Mouse (Mus musculus): ENCODE results near the gene Zfp597.

Zfp597 gene

DNA sequence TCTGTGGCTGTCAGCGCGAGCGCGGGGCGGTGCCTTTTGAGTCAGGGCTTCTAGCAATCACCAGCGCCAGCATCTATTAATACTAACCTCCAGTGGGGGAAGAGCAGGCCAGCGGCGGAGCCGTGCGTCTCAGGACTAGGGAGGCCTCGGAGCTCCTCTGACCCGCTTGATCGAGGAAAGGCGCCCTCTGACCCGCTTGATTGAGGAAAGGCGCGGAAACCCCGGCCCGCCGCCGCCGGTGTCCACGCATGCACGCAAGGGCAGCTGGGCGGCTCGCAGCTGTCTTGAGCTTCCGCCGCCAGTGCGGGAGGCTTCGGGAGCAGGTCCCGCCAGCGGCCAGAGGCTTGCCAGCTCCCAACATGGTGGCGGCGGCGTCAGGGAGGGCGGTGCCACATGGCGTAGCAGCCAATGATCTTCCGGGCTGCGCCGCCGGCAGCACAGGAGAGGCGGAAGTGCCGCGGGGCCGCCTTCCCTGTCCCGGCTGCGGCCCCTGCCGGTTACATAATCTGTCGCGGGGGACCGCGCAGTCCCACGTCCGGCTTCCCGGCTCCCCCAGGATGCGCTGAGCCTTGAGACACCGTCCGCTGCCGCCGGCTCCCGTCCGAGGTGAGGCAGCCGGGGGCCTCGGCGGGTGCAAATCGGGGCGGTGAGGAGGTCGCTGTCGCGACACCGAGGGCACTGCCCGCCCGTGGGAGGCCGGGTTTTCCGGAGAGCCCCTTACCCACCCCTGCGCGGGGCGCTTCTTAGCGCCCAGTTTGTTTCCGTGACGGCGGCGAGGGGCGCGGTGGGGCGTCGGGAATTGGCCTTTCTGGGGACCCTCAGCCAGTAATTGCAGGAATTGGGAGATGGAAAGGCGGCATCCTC lies at the start of gene Zfp597, which contains the start of gene Gm20695:
TSS of gene Zfp597 (minus strand) at position 361 of the 864 bp plus-strand sequence.
TSS of gene Gm20695 (plus strand) at position 448 of the 864 bp plus-strand sequence.
- DNase-seq (ENCODE audit: low spot score), result peak; percentile 86

DNA sequence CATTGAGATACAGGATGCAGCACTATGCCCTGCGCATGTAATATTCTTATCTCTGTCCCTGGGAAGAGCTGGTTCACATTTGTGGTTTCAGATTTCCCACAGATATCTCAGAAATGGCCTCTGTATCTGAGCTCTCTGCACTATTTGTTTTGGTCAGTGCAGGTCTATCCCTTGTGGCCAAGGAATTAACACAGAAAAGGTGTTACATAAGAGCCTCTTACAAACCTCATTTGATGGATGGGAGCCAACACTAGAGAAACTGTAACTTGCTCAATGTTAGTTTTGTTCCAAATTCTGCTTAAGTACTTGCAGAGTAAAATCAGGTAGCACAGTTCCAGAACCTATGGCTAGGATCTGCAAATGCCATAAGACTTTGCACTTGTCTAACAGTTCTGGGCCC lies 49.7 kb upstream of the Zfp597 start:
- no peak for DNase-seq (ENCODE audit: low spot score)

- DNase-seq (ENCODE audit: low spot score), result no peak
These were observed 49.2 kb upstream of the Zfp597 start for GRCm38 (mm10) chr16:3933536-3933935.

DNA sequence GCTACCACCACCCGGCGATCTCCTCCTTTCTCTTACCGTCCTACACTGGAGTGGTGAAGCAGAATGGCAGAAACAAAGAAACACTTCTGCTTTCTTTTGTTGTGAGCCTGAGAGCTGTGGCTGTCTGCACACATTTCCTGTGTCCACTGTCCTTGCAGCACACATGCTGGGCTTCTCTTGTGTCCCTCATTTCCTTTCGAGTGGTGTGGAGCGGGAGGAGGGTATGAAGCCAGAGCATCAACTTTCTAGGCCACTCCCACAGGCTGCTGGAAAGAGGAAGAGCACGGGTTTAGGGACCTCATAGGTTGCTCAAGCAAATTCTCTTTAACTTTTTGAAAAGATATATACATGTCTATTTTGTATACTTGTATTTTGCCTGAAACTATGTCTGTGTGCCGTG lies 44.8 kb upstream of the Zfp597 start:
- DNase-seq (ENCODE audit: low spot score), result no peak

DNA sequence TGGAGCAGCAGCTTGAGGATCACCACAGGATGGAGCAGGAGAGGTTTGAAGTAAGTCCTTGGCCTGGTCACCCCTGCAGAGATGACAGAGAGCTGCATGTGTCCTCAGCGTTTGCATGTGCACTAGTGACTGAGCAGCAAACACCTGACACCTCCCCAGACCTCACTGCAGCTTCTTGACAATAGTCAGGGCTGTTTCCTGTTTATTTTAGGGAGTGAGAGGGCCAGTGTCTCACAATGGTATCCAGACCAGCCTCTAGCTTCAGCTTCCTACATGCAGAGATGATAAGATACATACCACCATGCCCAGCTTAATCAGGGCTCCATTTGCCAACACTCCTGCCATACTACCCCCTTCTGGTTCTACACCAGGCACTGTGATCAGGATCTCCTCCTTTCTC lies 44.2 kb upstream of the Zfp597 start:
- no peak for DNase-seq (ENCODE audit: low spot score)

DNA sequence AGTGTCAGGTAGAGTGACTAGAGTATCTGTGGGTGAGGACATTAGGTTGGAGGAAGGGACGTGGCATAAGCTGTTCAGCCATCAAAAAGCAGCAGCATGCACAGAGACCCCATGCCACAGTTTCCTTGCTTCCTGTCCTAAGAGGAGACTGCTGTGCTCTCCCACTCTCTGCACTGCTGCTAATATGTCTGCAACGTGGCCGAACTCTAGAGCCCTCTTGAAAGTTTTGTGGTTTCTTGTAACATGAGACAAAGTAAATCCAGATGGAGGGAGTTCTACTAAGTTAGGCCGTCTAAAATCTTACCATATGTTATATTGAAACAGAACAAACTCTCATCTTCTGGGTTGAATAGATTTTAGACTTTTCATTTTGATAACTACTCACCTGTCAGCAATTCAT lies 39.6 kb upstream of the Zfp597 start:
- DNase-seq (ENCODE audit: low spot score), result no peak

- no peak for DNase-seq (ENCODE audit: low spot score)
These were observed 39.2 kb upstream of the Zfp597 start for GRCm38 (mm10) chr16:3923515-3923914.

- DNase-seq (ENCODE audit: low spot score), result no peak
These were observed 36.4 kb upstream of the Zfp597 start for GRCm38 (mm10) chr16:3920756-3921155.

GRCm38 (mm10) chr16:3909118-3909517 lies 24.8 kb upstream of the Zfp597 start:
- DNase-seq (ENCODE audit: low spot score), result no peak

- peak; percentile 83 for DNase-seq (ENCODE audit: low spot score)
These were observed 24.3 kb upstream of the Zfp597 start, which contains the start of the genes 1700037C18Rik and Cluap1 for GRCm38 (mm10) chr16:3908537-3909111. TSS of gene 1700037C18Rik (minus strand) at chr16:3908689. TSS of gene Cluap1 (plus strand) at chr16:3908801.

- no peak for DNase-seq (ENCODE audit: low spot score)
These were observed 23.1 kb upstream of the Zfp597 start for GRCm38 (mm10) chr16:3907471-3907870.

GRCm38 (mm10) chr16:3896553-3896952 lies 12.2 kb upstream of the Zfp597 start:
- DNase-seq (ENCODE audit: low spot score), result no peak

DNA sequence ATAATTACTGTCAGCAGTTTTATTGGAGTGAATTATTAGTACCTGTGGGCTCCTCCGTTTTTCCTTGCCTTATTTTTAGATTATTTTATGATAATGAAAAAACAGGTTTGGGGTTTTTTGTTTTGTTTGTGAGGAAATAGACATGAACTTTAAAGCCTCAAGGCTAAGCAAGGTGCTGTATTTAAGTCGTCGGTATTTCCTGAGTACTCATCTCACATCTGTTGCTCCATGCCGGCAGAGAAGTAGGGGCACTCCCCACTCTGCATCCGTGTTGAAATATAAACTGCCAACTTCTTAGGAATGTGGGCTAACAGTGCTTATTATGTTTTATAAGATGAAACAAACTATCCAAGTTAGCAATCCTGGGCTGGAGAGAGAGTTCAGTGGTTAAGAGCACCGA lies 11.7 kb upstream of the Zfp597 start:
- DNase-seq (ENCODE audit: low spot score), result no peak

GRCm38 (mm10) chr16:3895173-3895792 lies 10.9 kb upstream of the Zfp597 start:
- DNase-seq (ENCODE audit: low spot score), result no peak

GRCm38 (mm10) chr16:3893739-3894138 lies 9.4 kb upstream of the Zfp597 start:
- DNase-seq (ENCODE audit: low spot score), result no peak

DNA sequence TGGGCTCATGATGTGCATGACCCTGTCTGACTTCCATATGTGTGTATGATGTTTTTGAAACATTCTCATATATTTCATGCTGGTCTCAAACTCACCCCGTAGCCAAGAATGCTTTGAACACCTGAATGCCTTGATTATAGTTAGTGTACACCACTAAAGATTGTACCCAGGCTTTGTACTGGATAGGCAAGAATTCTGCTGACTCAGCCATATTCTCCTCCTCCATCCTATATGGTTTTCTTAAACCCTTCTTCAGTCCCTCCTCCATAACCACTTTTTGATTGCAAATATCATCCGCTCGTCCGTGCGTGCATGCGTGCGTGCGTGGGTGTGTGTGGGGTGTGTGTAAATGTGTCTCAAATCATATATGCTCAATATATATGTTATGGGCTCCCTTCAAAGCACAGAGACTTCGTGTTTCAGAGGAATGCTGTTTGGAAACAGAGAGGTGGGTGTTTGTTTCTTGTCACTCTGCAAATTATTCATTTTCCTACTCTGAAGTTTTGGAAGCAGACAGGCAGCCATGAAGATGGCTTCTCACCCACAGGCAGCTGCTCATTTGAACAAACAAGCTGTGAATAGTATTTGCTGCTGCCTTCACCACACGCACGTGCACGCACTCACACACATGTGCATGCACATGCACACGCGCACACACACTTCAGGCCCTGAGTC lies 7.4 kb upstream of the Zfp597 start:
- no peak for DNase-seq (ENCODE audit: low spot score)

GRCm38 (mm10) chr16:3885065-3885670 lies 807 bp upstream of the Zfp597 start:
- no peak for DNase-seq (ENCODE audit: low spot score)

- no peak for DNase-seq (ENCODE audit: low spot score)
These were observed 8.0 kb downstream of the Zfp597 start for GRCm38 (mm10) chr16:3876346-3876745.

DNA sequence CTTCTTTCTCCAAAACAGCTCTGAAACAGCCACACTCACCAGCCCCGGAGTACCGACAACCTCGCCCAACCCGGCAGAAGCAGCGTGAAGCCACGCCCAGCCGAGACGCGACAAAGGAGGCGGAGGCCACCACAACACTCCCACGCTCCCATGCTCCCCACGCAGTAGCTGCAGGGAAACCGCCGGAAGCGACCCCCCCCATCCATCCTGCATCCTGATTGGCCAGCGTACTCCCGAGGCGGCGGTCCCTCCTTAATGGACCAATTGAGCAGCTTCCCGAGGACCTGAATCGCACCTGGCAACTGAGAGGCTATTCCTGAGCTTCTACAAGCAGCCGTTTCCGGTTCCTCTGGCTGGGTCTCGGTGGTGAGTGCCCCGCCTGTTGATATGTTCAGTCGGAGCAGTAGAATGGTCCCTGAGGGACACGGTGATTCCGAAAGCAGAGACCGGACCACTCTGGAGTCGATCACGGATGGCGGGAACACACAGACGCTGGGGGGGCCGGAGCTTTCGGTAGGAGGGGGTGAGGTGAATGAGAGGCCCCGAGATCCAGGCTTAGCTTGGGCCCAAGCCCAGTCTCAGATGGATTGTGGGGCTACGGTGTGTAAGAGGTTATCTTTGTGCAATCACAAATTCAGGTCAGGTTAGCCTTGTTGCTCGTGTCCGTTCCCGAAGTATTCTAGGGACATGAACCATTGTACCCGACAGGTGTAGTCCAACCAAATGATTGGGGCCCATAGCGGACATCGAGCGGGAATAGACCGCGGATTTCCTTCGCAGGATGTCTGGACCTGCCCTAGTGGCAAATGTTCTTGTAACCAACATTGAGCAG lies 11.9 kb downstream of the Zfp597 start, which contains the start of gene Naa60:
TSS of gene Naa60 (plus strand) at position 160 of the 832 bp plus-strand sequence.
- DNase-seq (ENCODE audit: low spot score), result peak; percentile 66

DNA sequence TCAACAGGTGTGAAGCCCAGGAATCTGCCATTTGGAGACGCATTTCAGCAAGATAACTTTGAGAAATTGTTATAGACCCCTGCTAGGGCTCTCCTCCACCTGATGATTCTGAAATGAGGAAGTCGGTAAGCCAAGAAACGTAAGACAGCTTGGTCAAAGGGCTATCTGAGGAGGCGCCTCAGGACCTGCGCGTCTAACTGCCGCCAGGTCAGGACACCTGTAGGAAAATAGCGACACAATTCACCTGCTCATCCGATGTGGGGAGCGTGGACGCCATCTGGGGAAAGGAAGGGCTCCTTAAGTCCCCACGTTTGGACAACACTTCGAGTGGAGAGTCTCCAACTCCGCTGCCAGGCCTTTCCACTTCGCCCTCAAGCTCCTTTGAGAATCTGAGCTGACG lies 12.5 kb downstream of the Zfp597 start:
- no peak for DNase-seq (ENCODE audit: low spot score)

GRCm38 (mm10) chr16:3859254-3859653 lies 25.1 kb downstream of the Zfp597 start:
- DNase-seq (ENCODE audit: low spot score), result no peak

Measured in ovary, postnatal 10 days (tissue).